Mouse (Mus musculus) erythroblast, embryonic 14.5 days (primary cell): Measurements from ENCODE around the gene Card11. TPM values are rescaled to one million over a fixed set of nuclear protein-coding genes. Genes with fewer than 3 reads are reported as not detected.

Experiments
- H3K27me3 ChIP-seq: 2 replicates; pipeline ENCODE4 v1.6.1; 2012; ENCODE audit warnings: inconsistent platforms; ENCODE audit not compliant: control insufficient read depth
- H3K36me3 ChIP-seq: 2 replicates; pipeline ENCODE4 v1.6.1; 2012; ENCODE audit warnings: mild to moderate bottlenecking, inconsistent platforms; ENCODE audit not compliant: control insufficient read depth
- H3K4me1 ChIP-seq: 2 replicates; pipeline ENCODE4 v1.6.1; 2012; ENCODE audit warnings: inconsistent platforms; ENCODE audit not compliant: control insufficient read depth
- H3K4me3 ChIP-seq: replicated peaks from 2 replicates; pipeline ENCODE3; 2012; ENCODE audit warnings: moderate library complexity, mild to moderate bottlenecking, inconsistent platforms
- H3K9me3 ChIP-seq: 2 replicates; pipeline ENCODE4 v1.6.1; 2012; ENCODE audit warnings: low read length, inconsistent platforms, mixed read lengths; ENCODE audit not compliant: control insufficient read depth
- GATA1 ChIP-seq: IDR thresholded peaks from 2 replicates; pipeline ENCODE4 v1.6.1; 2012; ENCODE audit warnings: low read length, inconsistent platforms, mixed read lengths
- TAL1 ChIP-seq: IDR thresholded peaks from 3 replicates; pipeline ENCODE4 v1.6.1; 2012; ENCODE audit warnings: low read length, inconsistent platforms, mixed read lengths
- polyA plus RNA-seq: library from polyadenylated mRNA; stranded (reverse); fragments of >175 nt; gene quantifications from 2 replicates; pipeline ENCODE4 v1.2.3, GENCODE M21; 2012

Card11 gene
- polyA plus RNA-seq: 0.08 TPM in 1 of 2 replicates, not detected in the other

GRCm38 (mm10) chr5:141000349-141000748 lies at the start of gene Card11:
Card11 (minus strand) TSS chr5:141000582.
- Histone ChIP-seq H3K36me3 (no peaks in the 10 kb centered on the region), H3K9me3 (no peaks in the 10 kb centered on the region; the same call in 1 of the 2 replicates), H3K4me3 (no peak within 1 kb of the TSS), H3K4me1 (no peaks in the 10 kb centered on the region), H3K27me3 (no peaks in the 10 kb centered on the region)
- TF ChIP-seq TAL1 (no peak), GATA1 (no peak)

- H3K4me3 ChIP-seq: no peak overlapping the region
- TF ChIP-seq GATA1: no peak
- no peak for TF ChIP-seq TAL1
- H3K9me3 ChIP-seq: peaks cover 11% of the 10 kb centered on the region
Measured at GRCm38 (mm10) chr5:141047651-141048218, 47.4 kb upstream of the Card11 start.

GRCm38 (mm10) chr5:141044976-141045375 lies 44.6 kb upstream of the Card11 start:
- H3K4me1 ChIP-seq: no peaks in the 10 kb centered on the region
- no peak overlapping the region for H3K4me3 ChIP-seq
- no peaks in the 10 kb centered on the region for H3K27me3 ChIP-seq
- TF ChIP-seq GATA1 (no peak), TAL1 (no peak)
- H3K9me3 ChIP-seq: no peaks in the 10 kb centered on the region
- H3K36me3 ChIP-seq: no peaks in the 10 kb centered on the region

More at GRCm38 (mm10) chr5:141047651-141048218, 47.4 kb upstream of the Card11 start:
- no peaks in the 10 kb centered on the region for H3K27me3 ChIP-seq
- H3K4me1 ChIP-seq: no peaks in the 10 kb centered on the region
- no peaks in the 10 kb centered on the region for H3K36me3 ChIP-seq

- H3K27me3 ChIP-seq: no peaks in the 10 kb centered on the region
- H3K4me3 ChIP-seq: no peak overlapping the region
- TF ChIP-seq GATA1: no peak
- no peak for TF ChIP-seq TAL1
- no peaks in the 10 kb centered on the region for H3K9me3 ChIP-seq
- H3K4me1 ChIP-seq: no peaks in the 10 kb centered on the region
- H3K36me3 ChIP-seq: no peaks in the 10 kb centered on the region
Measured at GRCm38 (mm10) chr5:141043654-141044447, 43.5 kb upstream of the Card11 start.

- no peaks in the 10 kb centered on the region for H3K9me3 ChIP-seq
Measured at GRCm38 (mm10) chr5:141042406-141042805, 42.0 kb upstream of the Card11 start.

GRCm38 (mm10) chr5:141040846-141041245 lies 40.5 kb upstream of the Card11 start:
- no peaks in the 10 kb centered on the region for H3K27me3 ChIP-seq
- no peaks in the 10 kb centered on the region for H3K9me3 ChIP-seq
- no peaks in the 10 kb centered on the region for H3K4me1 ChIP-seq
- H3K36me3 ChIP-seq: no peaks in the 10 kb centered on the region
- TF ChIP-seq TAL1 (no peak), GATA1 (no peak)
- H3K4me3 ChIP-seq: no peak overlapping the region

More at GRCm38 (mm10) chr5:141042406-141042805, 42.0 kb upstream of the Card11 start:
- H3K4me1 ChIP-seq: no peaks in the 10 kb centered on the region
- TF ChIP-seq TAL1 (no peak), GATA1 (no peak)
- no peak overlapping the region for H3K4me3 ChIP-seq
- H3K27me3 ChIP-seq: no peaks in the 10 kb centered on the region
- H3K36me3 ChIP-seq: no peaks in the 10 kb centered on the region

- TF ChIP-seq TAL1 (no peak), GATA1 (no peak)
- no peaks in the 10 kb centered on the region for H3K36me3 ChIP-seq
- no peaks in the 10 kb centered on the region for H3K9me3 ChIP-seq
- H3K4me1 ChIP-seq: no peaks in the 10 kb centered on the region
- H3K27me3 ChIP-seq: no peaks in the 10 kb centered on the region
- H3K4me3 ChIP-seq: no peak overlapping the region
Measured at GRCm38 (mm10) chr5:141038342-141038741, 38.0 kb upstream of the Card11 start.

- no peaks in the 10 kb centered on the region for H3K36me3 ChIP-seq
- no peaks in the 10 kb centered on the region for H3K9me3 ChIP-seq
- no peak for TF ChIP-seq GATA1
- no peak for TF ChIP-seq TAL1
- H3K27me3 ChIP-seq: no peaks in the 10 kb centered on the region
- H3K4me3 ChIP-seq: no peak overlapping the region
- H3K4me1 ChIP-seq: no peaks in the 10 kb centered on the region
Measured at GRCm38 (mm10) chr5:141035346-141035745, 35.0 kb upstream of the Card11 start.

- no peak overlapping the region for H3K4me3 ChIP-seq
- no peaks in the 10 kb centered on the region for H3K36me3 ChIP-seq
- no peaks in the 10 kb centered on the region for H3K27me3 ChIP-seq
- TF ChIP-seq GATA1 (no peak), TAL1 (no peak)
- H3K4me1 ChIP-seq: no peaks in the 10 kb centered on the region
- H3K9me3 ChIP-seq: no peaks in the 10 kb centered on the region
Measured at GRCm38 (mm10) chr5:141034301-141034700, 33.9 kb upstream of the Card11 start.
